Mouse (Mus musculus) cerebellum, adult 2 months (tissue): ENCODE results near the gene Zfp941.

Experiments
- CTCF ChIP-seq: fragments of 200-500 bp; IDR thresholded peaks from 2 replicates; pipeline ENCODE4 v1.5.1; 2011; ENCODE audit warnings: low read depth, mild to moderate bottlenecking, control low read depth, low read length, moderate library complexity, borderline replicate concordance; ENCODE audit not compliant: insufficient read depth
- POLR2A ChIP-seq: fragments of 200-500 bp; IDR thresholded peaks from 2 replicates; pipeline ENCODE4 v1.6.1; 2011; ENCODE audit warnings: low read length, control low read depth, borderline replicate concordance; ENCODE audit not compliant: insufficient read depth

DNA sequence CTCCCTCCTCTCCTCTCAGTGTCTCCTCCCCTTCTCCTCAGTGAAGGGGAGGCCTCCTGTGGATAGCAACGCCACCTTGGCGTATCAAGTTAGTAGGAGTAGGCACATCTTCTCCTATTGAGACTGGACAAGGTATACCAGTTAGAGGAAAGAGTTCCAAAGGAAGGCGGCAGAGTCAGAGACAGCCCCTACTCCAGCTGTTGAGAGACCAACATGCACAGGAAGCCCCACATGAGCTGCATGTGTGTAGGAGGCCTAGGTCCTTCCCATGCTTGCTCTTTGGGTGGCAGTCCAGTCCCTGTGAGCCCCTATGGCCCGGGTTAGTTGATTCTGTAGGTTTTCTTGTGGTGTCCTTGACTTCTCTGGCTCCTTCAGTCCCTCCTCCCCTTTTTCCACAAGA is 11.4 kb upstream of the Zfp941 start:
- TF ChIP-seq CTCF (no peak), POLR2A (no peak)
